Mouse (Mus musculus) midbrain, embryonic 15.5 days (tissue): ENCODE results near the gene Pear1. TPM values are rescaled to one million over a fixed set of nuclear protein-coding genes. Genes with fewer than 3 reads are reported as not detected.

Source experiments
- ATAC-seq: fragments of 200-750 bp; cut with Nextera tagmentation; replicated peaks from 2 replicates; pipeline ENCODE4 v1.8.0; 2017; ENCODE audit warnings: moderate TSS enrichment
- H3K27ac ChIP-seq: fragments of 300-500 bp; sonication (generic); 2 replicates; pipeline ENCODE4 v1.5.1; 2015; ENCODE audit warnings: mild to moderate bottlenecking, inconsistent platforms
- H3K27me3 ChIP-seq: fragments of 300-500 bp; sonication (generic); replicated peaks from 2 replicates; pipeline ENCODE4 v1.6.1; 2015; ENCODE audit warnings: inconsistent platforms
- H3K36me3 ChIP-seq: fragments of 300-500 bp; sonication (generic); replicated peaks from 2 replicates; pipeline ENCODE4 v1.6.1; 2015; ENCODE audit warnings: inconsistent platforms
- H3K4me1 ChIP-seq: fragments of 300-500 bp; sonication (generic); 2 replicates; pipeline ENCODE4 v1.6.1; 2015; ENCODE audit warnings: inconsistent platforms
- H3K4me2 ChIP-seq: fragments of 300-500 bp; sonication (generic); 2 replicates; pipeline ENCODE4 v1.6.1; 2015; ENCODE audit warnings: inconsistent platforms, mild to moderate bottlenecking, moderate library complexity
- H3K4me3 ChIP-seq: fragments of 300-500 bp; sonication (generic); 2 replicates; pipeline ENCODE4 v1.5.1; 2015; ENCODE audit warnings: mild to moderate bottlenecking, inconsistent platforms
- H3K9ac ChIP-seq: fragments of 300-500 bp; sonication (generic); 2 replicates; pipeline ENCODE4 v1.6.1; 2015; ENCODE audit warnings: mild to moderate bottlenecking, inconsistent platforms
- H3K9me3 ChIP-seq: fragments of 300-500 bp; sonication (generic); 2 replicates; pipeline ENCODE4 v1.6.1; 2016; ENCODE audit warnings: inconsistent platforms
- WGBS: fragments of 180-500 bp; shearing (Covaris S2); methylation state at CpG from one replicate; pipeline ENCODE4 v1.1.7; 2015; ENCODE audit warnings: mixed read lengths; 5-methylcytosine and 5-hydroxymethylcytosine counted together
- polyA plus RNA-seq: library from polyadenylated mRNA; unstranded; fragments of >200 nt; fragmentation: Nextera tagmentation; extraction: Ambion mirVana; gene quantifications from 2 replicates; pipeline ENCODE4 v1.2.1, GENCODE M21; 2015

Pear1 gene
- polyA plus RNA-seq, 1 experiment from 2014 or later, result 8.6 TPM

DNA sequence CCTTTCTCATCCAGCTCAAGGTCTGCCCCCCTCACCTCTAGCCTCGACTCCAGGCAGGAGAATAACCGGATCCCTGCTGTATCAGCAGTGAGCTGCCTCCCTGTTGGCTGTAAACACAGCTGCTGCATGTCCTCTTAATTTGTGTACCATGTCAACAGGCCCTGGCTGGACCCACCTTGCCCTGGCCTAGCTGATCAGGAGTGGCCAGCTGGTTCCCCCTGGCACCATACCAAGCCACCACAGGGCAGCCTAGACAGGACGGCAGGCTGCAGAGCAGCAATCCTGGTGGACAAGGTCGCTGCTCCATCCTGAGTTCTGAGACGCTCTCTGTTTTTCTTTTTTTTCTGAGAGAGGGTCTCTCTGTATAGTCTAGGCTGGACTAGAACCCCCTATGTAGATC lies 22.4 kb downstream of the Pear1 start:
- WGBS, result 63% methylated on average over 5 of the region's 5 CpGs
- peaks cover 63% of the 10 kb centered on the region for H3K27me3 ChIP-seq
- no peak for ATAC-seq

DNA sequence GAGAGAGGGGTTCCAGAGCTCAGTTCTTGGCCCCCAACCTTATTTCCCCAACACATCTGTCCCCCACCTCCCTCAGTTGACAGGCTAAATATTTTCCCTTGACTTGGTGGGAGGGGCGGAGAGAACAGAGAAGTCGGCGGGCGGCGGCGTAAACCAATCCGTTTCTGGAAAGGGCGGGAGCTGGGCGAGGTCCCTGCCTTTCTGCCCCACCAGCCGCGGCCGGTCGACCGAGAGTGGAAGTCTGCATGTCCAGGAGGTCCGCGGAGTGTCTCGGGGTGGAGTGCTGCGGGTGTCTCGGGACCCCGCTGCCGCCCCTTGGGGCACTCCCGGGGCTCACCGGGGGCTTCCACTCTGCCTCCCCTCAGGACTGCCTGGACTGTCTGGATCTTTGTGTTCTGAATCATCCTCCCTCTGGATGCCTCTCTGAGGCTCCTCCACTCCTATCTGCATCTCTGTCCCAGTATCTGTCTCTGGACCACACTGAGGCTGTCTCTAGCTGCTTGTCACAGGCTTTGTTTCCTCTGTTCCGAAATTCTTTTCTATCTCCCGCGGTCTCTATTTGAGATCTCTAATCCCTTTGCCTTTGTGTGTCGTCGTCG lies 27.3 kb downstream of the Pear1 start, which contains the start of gene Insrr:
Insrr (plus strand) TSS at position 216 of the 599 bp plus-strand sequence.
- no peak within 1 kb of the TSS for H3K27ac ChIP-seq
- under 1% methylated on average over 29 of the region's 29 CpGs for WGBS
- ATAC-seq, result no peak
- H3K4me1 ChIP-seq, result peaks cover 29% of the 10 kb centered on the region
- H3K4me2 ChIP-seq, result peak within 1 kb of the TSS; percentile 54
- no peaks in the 10 kb centered on the region for H3K36me3 ChIP-seq
- H3K9me3 ChIP-seq, result no peaks in the 10 kb centered on the region
- peak within 1 kb of the TSS; percentile 30 for H3K4me3 ChIP-seq
- peaks cover 82% of the 10 kb centered on the region for H3K27me3 ChIP-seq
- H3K9ac ChIP-seq, result peak within 1 kb of the TSS; percentile 34

More for the DNA sequence above, 22.4 kb downstream of the Pear1 start:
- H3K9ac ChIP-seq, result no peak overlapping the region
- peaks cover 18% of the 10 kb centered on the region for H3K4me1 ChIP-seq
- H3K27ac ChIP-seq, result no peak overlapping the region
- no peaks in the 10 kb centered on the region for H3K9me3 ChIP-seq
- H3K36me3 ChIP-seq, result no peaks in the 10 kb centered on the region
- H3K4me3 ChIP-seq, result no peak overlapping the region
- no peak overlapping the region for H3K4me2 ChIP-seq

GRCm38 (mm10) chr3:87795336-87796277 lies 28.5 kb downstream of the Pear1 start:
- H3K36me3 ChIP-seq, result no peaks in the 10 kb centered on the region
- H3K9ac ChIP-seq, result no peak overlapping the region
- no peak overlapping the region for H3K27ac ChIP-seq
- H3K4me1 ChIP-seq, result peaks cover 29% of the 10 kb centered on the region
- peak overlapping the region; percentile 32 for H3K4me3 ChIP-seq
- H3K9me3 ChIP-seq, result no peaks in the 10 kb centered on the region
- WGBS, result 13% methylated on average over 33 of the region's 33 CpGs
- no peak for ATAC-seq
- H3K27me3 ChIP-seq, result peaks cover 83% of the 10 kb centered on the region
- peak overlapping the region; percentile 52 for H3K4me2 ChIP-seq

- no peaks in the 10 kb centered on the region for H3K9me3 ChIP-seq
- H3K9ac ChIP-seq, result no peak within 1 kb of the TSS
- peaks cover 83% of the 10 kb centered on the region for H3K27me3 ChIP-seq
- WGBS, result 2% methylated on average over 44 of the region's 47 CpGs
- H3K4me3 ChIP-seq, result peak within 1 kb of the TSS; percentile 32
- H3K4me2 ChIP-seq, result peak within 1 kb of the TSS; percentile 52
- no peak within 1 kb of the TSS for H3K27ac ChIP-seq
- ATAC-seq, result peak; percentile 44; the same call in 1 of the 2 replicates
- H3K4me1 ChIP-seq, result peaks cover 29% of the 10 kb centered on the region
- no peaks in the 10 kb centered on the region for H3K36me3 ChIP-seq
These were observed 29.2 kb downstream of the Pear1 start, which contains the start of gene Ntrk1 for GRCm38 (mm10) chr3:87794922-87795325. Ntrk1 (minus strand) TSS chr3:87795162.

- Histone ChIP-seq H3K4me3 (no peak overlapping the region), H3K4me2 (no peak overlapping the region), H3K9me3 (no peaks in the 10 kb centered on the region), H3K27ac (no peak overlapping the region), H3K27me3 (peaks cover 38% of the 10 kb centered on the region), H3K4me1 (peaks cover 3% of the 10 kb centered on the region), H3K9ac (no peak overlapping the region), H3K36me3 (no peaks in the 10 kb centered on the region)
- no peak for ATAC-seq
- WGBS, result 38% methylated on average over 5 of the region's 5 CpGs
These were observed 34.3 kb downstream of the Pear1 start for GRCm38 (mm10) chr3:87789768-87790167.

GRCm38 (mm10) chr3:87789248-87789647 lies 34.9 kb downstream of the Pear1 start:
- H3K4me2 ChIP-seq, result no peak overlapping the region
- H3K9ac ChIP-seq, result no peak overlapping the region
- no peak for ATAC-seq
- no peaks in the 10 kb centered on the region for H3K36me3 ChIP-seq
- H3K27ac ChIP-seq, result no peak overlapping the region
- no peaks in the 10 kb centered on the region for H3K9me3 ChIP-seq
- no peak overlapping the region for H3K4me3 ChIP-seq
- 56% methylated on average over 1 of the region's 1 CpGs for WGBS
- H3K27me3 ChIP-seq, result peaks cover 33% of the 10 kb centered on the region
- H3K4me1 ChIP-seq, result no peaks in the 10 kb centered on the region

DNA sequence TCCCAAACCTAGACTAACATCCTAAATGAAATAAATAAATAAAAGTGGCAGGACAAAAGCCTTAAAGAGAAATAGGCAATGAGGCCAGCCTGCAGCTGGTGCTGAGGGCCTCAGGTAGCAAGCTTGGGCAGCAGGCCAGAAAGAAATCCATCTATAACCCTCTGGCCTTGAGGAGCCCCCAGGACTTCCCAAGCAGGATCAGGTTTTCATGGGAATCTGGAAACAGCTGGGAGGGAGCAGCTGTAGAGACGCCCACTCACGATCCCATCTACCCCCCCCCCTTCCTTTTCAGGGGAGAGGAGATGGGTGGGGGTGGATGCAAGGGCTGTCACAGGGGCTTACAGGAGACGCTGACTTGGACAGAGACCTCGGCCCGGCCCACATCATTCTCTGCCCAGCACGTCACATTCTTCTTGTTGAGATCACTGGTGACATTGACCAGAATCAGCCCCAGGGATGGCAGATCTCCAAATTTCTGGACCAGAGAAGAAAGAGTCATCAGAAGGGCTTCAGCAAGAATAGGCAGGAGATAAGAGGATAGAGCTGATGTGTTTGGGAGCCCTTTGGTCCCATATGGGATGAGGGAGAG lies 38.4 kb downstream of the Pear1 start:
- no peaks in the 10 kb centered on the region for H3K36me3 ChIP-seq
- WGBS, result 44% methylated on average over 6 of the region's 6 CpGs

DNA sequence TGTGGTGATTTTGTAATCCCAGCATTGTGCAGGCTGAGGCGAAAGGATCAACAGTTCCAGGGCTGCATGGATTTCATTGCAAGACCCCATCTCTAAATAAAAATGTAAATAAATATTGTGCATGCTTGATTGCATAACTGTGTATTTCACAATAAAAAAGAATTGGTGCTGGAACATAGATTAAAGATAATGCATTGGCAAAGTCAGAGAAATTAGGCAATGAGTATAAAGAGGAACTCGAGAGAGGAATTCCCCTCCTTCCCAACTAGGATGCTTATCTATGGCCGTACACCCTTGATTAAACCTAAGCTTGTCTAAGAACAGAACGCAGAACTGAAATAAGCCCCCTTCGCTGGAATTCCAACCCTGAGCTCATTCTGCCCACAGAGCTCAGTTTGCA lies 39.0 kb downstream of the Pear1 start:
- WGBS, result 79% methylated on average over 5 of the region's 5 CpGs

More for the DNA sequence above, 38.4 kb downstream of the Pear1 start:
- H3K4me3 ChIP-seq, result no peak overlapping the region
- no peak for ATAC-seq
- no peak overlapping the region for H3K27ac ChIP-seq
- no peaks in the 10 kb centered on the region for H3K9me3 ChIP-seq
- no peaks in the 10 kb centered on the region for H3K4me1 ChIP-seq
- H3K4me2 ChIP-seq, result no peak overlapping the region
- H3K9ac ChIP-seq, result no peak overlapping the region
- no peaks in the 10 kb centered on the region for H3K27me3 ChIP-seq

GRCm38 (mm10) chr3:87783282-87784023 lies 40.7 kb downstream of the Pear1 start:
- H3K4me3 ChIP-seq, result no peak overlapping the region
- H3K9me3 ChIP-seq, result no peaks in the 10 kb centered on the region
- H3K9ac ChIP-seq, result no peak overlapping the region
- no peak overlapping the region for H3K27ac ChIP-seq
- H3K4me1 ChIP-seq, result peaks cover 11% of the 10 kb centered on the region
- ATAC-seq, result no peak
- no peak overlapping the region for H3K4me2 ChIP-seq
- WGBS, result 85% methylated on average over 25 of the region's 25 CpGs
- no peaks in the 10 kb centered on the region for H3K27me3 ChIP-seq
- no peaks in the 10 kb centered on the region for H3K36me3 ChIP-seq

More for the DNA sequence above, 39.0 kb downstream of the Pear1 start:
- no peak for ATAC-seq
- no peaks in the 10 kb centered on the region for H3K9me3 ChIP-seq
- H3K4me3 ChIP-seq, result no peak overlapping the region
- H3K4me2 ChIP-seq, result no peak overlapping the region
- H3K27ac ChIP-seq, result no peak overlapping the region
- H3K36me3 ChIP-seq, result no peaks in the 10 kb centered on the region
- H3K4me1 ChIP-seq, result no peaks in the 10 kb centered on the region
- H3K9ac ChIP-seq, result no peak overlapping the region
- H3K27me3 ChIP-seq, result no peaks in the 10 kb centered on the region

- no peak overlapping the region for H3K9ac ChIP-seq
- H3K27ac ChIP-seq, result no peak overlapping the region
- H3K4me3 ChIP-seq, result no peak overlapping the region
- H3K4me2 ChIP-seq, result no peak overlapping the region
- ATAC-seq, result no peak
- H3K9me3 ChIP-seq, result no peaks in the 10 kb centered on the region
- WGBS, result 20% methylated on average over 2 of the region's 2 CpGs
- H3K27me3 ChIP-seq, result peaks cover 6% of the 10 kb centered on the region; the same call in 1 of the 2 replicates
- H3K36me3 ChIP-seq, result no peaks in the 10 kb centered on the region
- H3K4me1 ChIP-seq, result peaks cover 20% of the 10 kb centered on the region
These were observed 45.0 kb downstream of the Pear1 start for GRCm38 (mm10) chr3:87779086-87779485.

DNA sequence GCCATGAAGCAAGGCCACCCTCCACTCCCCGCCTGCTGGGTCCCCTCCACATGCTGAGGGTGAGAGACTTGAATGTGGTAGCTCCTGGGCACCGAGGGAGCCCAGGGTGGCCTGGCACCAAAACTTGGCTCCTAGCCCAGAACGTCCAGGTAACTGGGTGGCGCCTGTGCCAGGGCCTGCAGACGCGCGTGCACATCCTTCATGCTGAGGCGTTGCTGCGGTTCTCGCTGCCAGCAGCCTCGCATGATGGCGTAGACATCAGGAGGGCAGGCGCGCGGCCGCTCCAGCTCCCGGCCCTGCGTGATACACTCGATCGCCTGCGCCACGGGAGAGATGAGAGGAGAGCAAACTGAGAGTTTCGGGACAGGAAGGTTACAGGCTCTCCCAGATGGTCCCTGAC lies 45.8 kb downstream of the Pear1 start:
- WGBS, result 45% methylated on average over 23 of the region's 23 CpGs
- H3K27me3 ChIP-seq, result peaks cover 6% of the 10 kb centered on the region; the same call in 1 of the 2 replicates
- H3K9me3 ChIP-seq, result no peaks in the 10 kb centered on the region
- no peak overlapping the region for H3K27ac ChIP-seq
- no peak overlapping the region for H3K4me3 ChIP-seq
- H3K36me3 ChIP-seq, result no peaks in the 10 kb centered on the region
- H3K4me1 ChIP-seq, result peaks cover 20% of the 10 kb centered on the region
- H3K9ac ChIP-seq, result no peak overlapping the region
- ATAC-seq, result no peak
- H3K4me2 ChIP-seq, result peak overlapping the region; percentile 15; the same call in 1 of the 2 replicates
